Mouse (Mus musculus): Measurements from ENCODE around the gene Eps8.

DNA sequence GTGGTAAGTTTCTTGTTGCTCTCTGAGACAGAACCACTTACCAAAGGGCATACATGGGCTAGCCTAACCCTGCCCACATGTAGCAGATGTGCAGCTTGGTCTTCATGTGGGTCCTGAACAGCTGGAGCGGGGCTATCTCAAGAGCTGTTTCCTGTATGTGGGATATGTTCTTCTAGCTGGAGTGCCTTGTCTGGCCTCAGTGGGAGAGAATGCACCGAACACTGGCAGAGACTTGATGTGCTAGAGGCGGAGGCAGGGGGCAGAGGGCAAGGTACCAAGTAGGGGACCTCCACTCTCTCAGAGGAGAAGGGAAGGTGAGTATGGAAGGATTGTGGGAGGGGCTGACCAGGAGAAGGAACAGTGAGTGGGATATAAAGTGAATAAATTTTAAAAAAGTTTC, 47.5 kb upstream of the Eps8 start:
- TF ChIP-seq CTCF (IDR thresholded peaks at IDR 0.05; ENCODE audit: extremely low read depth, insufficient read depth, insufficient read length, insufficient replicate concordance) (no peak), POLR2A (IDR thresholded peaks at IDR 0.05; ENCODE audit: low read depth, low read length) (no peak)
